Mouse (Mus musculus) liver, postnatal 0 days (tissue): Measurements from ENCODE around the gene Rcor2.
A peak's percentile ranks its signal among the peaks of the same experiment; 100 is the strongest.

Experiments used
- CTCF ChIP-seq: sonication (generic); IDR thresholded peaks from 2 replicates; pipeline ENCODE4 v1.5.1; 2016; ENCODE audit warnings: antibody characterized with exemption, low read depth
- EP300 ChIP-seq: IDR thresholded peaks from 2 replicates; pipeline ENCODE4 v1.6.1; 2016; ENCODE audit warnings: antibody characterized with exemption, low read depth, mild to moderate bottlenecking

DNA sequence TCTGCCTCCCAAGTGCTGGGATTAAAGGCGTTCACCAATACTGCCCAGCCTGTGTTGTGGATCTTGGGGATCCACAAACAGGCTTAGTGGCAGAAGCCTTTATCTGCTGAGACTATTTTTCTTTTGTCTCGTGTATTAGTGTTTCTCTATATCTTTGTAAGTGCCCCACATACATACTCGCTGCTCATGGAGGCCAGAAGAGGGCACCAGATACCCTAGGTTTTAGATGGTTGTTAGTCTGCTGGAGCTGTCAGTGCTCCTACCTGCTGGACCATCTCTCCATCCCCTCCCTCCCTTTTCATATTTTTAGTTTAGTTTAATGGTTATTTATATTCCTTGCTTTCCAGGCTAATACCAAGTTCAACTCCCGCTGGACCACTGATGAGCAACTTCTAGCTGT lies 6.4 kb downstream of the Rcor2 start:
- TF ChIP-seq CTCF (peak; percentile 50), EP300 (no peak)
